Mouse (Mus musculus) retina, embryonic 14.5 days (tissue): ENCODE measurements around the gene Tmem131.
"Not testable (repeated sequence)": the region's sequence is repeated elsewhere in the genome, so short reads cannot be mapped to it uniquely, and the experiment has no call there.

ENCODE experiments used
- DNase-seq: peaks from one replicate; pipeline ENCODE4 v3.0.0-alpha.2; 2015; ENCODE audit warnings: low spot score

Gene Tmem131

GRCm38 (mm10) chr1:36830913-36831866, 112.3 kb downstream of the Tmem131 start:
- DNase-seq = no peak

GRCm38 (mm10) chr1:36824356-36824755, 119.1 kb downstream of the Tmem131 start:
- DNase-seq = no peak

- DNase-seq = not testable (repeated sequence)
Observed at GRCm38 (mm10) chr1:36821918-36822317, 121.5 kb downstream of the Tmem131 start.

GRCm38 (mm10) chr1:36815166-36815565, 128.3 kb downstream of the Tmem131 start:
- DNase-seq = no peak

DNA sequence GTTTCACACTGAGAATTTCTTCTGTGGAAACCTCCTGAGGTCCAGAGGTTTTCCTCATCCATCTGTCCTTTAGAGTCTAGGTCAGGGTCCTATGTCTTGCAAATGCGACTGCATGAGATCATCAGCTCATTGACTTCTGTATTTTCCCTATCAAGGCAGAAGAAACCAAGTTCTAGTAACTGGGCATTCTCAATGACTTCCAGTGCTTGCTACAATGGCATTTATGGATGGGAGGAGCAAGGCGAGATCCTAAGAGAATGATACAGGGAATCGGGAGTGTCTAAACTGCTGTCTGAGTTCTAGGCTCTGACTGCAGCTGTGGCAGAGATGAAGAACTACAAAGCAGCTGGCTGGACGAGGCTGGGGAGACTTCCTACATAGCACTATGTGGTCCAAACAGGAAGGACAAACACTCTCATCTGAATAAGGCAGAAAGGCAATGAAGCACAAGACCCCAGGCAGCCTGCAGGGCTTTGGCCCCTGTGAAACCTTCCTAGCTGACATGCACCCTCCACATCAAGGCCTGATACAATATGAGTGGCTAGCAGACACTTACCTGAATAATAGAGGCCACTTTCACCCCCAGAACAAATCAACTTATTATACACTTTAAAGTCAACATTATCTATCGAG, 129.1 kb downstream of the Tmem131 start:
- DNase-seq = no peak

DNA sequence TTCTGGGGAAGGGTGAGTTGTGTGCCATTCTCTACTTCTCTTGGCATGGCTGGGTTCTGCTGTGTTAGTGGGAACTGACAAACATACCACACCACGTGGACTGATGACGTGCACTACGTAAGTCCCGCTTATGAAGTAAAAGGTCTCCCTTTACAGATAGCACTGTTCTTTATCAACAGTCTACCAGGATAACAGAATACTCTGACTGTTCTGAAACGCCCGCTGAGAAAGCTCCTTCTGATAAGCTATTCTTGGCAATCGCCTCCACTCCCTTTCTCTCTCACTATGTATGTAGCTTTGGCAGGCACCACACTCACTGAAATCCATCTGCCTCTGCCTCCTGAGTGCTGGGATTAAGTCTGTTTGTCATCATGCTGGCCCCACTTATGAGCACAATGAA, 130.1 kb downstream of the Tmem131 start:
- no peak for DNase-seq

DNA sequence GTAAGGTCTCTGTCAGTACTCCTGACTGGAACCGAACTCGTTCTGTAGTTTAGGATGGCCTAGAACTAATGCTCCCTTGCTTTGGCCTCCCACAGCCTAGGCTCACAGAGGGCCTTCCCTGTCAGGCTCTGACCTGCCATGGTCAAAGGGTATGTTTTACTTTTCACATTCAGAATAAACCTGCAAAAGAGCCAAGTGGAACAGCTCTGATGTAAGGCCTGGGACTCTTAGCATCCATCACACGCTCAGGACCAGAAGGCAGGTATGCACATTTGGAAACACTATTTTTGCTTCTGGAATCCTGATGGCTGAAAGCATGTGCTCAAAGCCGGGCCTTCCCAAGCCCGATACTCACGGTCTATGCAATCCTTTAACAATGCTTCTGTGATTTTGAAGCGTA, 131.7 kb downstream of the Tmem131 start:
- no peak for DNase-seq

DNA sequence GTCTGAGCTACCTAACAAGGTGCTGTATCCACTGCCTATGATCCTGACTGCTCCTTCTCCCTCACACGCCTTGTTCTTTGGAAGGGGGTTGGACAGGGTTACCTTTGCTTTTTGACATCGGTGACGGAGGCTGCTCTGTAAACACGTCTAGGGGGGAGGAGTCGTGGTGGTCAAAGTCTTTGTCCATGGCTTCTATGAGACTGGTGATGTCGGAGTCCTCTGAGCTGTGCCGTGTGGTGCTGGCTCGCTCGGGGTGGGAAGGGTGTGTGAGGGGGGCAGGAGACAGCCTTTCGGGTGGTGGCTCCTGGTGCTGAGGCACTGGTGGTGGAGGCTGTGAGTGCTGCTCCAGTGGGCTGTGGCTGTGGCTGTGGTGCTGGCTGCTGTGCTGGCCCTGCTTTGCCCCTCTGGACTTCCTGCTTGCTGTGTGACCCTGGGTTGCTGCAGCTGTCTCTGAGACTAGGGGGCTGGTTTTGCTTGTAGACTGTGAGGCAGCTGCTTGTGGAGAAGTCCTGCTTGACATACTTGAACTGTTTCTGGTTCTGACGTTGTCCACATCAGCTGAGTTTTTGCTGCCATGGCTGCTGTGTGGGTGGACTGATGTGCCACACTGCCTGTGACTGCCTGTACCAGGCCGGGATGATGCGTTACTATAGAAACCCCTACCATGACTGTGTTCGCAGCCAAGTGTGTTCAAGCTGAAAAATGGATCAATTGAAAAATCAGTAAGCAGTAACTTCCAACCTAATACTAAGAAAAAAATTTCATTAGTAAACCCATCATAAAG, 135.5 kb downstream of the Tmem131 start:
- DNase-seq = no peak

- DNase-seq = no peak
Observed at GRCm38 (mm10) chr1:36807086-36807485, 136.4 kb downstream of the Tmem131 start.

- DNase-seq = no peak
Observed at GRCm38 (mm10) chr1:36806181-36806905, 137.1 kb downstream of the Tmem131 start.

DNA sequence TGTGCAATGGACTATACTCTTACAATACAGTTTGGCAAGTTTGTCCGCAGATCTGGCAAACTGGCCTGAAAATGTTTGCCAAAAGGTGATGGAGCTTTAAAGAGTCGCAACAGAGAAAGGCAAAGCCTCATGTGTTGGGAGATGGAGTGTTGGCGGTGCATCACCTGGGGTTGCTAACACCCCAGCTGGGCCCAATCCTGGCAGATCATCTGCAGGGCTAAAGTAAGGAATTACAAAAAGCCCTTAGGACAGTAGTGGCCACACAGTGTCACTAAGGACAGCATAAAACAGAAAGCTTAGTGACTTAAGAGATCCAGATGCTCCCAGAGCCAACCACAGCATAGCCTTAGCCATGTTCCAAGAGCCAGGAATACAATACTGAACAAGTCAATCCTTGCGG, 138.6 kb downstream of the Tmem131 start:
- no peak for DNase-seq

- no peak for DNase-seq
Observed at GRCm38 (mm10) chr1:36804259-36804658, 139.2 kb downstream of the Tmem131 start.

GRCm38 (mm10) chr1:36800379-36801011, 143.0 kb downstream of the Tmem131 start:
- no peak for DNase-seq

DNA sequence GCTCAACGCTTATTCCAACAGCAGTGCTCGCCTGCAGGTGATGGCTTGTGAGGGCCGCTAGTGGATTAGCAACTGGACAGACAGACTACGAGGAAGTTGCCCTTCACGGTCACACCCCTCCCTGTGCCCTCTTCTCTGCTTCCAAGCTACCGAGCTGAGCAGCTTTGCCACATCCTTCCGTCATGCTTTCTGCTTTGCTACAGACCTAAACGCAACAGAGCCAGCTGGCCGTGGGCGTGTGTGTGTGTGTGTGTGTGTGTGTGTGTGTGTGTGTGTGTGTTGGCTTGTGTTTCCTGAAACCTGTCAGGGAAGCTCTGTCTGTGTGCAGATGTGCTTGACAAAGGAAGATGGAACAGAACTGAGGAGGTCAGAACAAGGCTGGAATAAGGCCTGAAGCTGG, 146.0 kb downstream of the Tmem131 start:
- no peak for DNase-seq

DNA sequence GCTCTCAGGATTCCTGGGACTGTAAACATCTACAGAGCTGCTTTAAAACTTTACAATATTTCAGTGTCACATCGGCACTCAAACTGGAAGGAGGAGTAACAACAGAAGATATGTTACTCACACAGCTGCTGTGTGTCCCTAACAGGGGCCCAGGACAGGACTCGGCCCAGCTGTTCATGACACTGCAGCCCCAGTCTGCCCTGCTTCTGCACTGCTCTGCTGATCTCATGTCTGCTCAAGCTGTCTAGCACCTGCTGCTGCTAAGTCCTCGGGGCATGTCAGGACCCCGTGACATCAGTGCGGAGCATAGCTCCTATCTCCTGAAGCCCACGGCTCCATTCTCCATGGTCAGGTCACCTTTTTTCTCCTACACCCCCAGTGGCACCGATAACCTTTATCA, 146.8 kb downstream of the Tmem131 start:
- DNase-seq = no peak

DNA sequence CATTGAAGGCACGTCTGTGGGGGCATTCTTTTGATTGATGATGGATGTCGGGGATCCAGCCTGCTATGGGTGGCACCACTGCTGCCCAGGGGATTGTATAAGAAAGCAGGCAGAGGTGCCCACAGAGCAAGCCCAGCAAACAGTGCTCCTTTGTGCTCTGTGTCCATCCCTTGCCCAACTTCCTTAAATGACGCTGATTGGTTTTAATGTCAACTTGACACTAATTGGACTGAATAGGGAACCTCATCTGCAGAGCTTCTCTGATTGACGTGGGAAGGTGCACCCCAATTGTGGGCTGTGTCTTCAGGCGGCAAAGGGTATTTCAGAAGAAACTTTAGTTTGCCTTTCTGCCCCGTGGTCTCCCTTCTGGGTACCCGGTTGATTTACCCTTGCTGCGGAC, 154.1 kb downstream of the Tmem131 start:
- DNase-seq = peak; percentile 41

DNA sequence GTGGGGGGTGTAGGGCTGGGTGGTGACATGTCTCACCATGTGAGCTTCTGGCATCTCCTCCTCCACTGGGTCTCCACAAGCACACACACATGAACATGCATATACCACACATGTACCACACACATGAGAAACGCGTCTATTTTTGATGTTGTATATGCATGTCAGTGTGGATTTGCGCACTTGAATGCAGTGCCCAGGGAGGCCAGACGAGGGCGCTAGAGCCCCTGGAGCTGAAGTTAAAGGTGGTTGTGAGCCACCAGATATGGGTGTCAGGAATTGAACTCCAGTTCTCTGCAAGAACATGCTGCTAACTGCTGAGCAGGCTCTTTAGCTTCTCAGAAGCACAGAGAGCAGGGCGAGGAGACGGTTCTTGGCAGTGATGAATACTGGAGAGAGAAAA, 157.1 kb downstream of the Tmem131 start:
- DNase-seq = no peak

GRCm38 (mm10) chr1:36785238-36785641, 158.2 kb downstream of the Tmem131 start:
- DNase-seq = peak; percentile 54

- peak; percentile 88 for DNase-seq
Observed at GRCm38 (mm10) chr1:36784365-36785134, 158.9 kb downstream of the Tmem131 start.

DNA sequence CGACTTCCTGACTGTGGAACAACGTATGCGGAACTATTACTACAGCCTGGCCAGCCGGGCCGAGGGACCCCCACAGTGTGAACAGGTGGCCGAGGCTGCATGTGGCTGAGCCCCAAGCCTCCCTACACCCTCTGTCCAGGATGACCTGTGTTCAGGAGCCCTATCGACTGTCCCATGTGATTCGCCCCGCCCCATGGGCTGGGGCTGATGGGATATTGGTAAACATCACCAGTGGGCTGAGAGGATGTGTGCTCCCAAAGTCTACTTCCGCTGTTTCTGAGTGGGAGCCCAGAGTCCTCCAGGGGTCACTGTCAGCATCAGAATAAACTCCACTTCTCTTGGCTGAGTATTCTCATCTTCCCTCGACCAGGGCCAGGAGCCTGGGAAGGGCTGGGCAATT, 161.0 kb downstream of the Tmem131 start:
- no peak for DNase-seq

DNA sequence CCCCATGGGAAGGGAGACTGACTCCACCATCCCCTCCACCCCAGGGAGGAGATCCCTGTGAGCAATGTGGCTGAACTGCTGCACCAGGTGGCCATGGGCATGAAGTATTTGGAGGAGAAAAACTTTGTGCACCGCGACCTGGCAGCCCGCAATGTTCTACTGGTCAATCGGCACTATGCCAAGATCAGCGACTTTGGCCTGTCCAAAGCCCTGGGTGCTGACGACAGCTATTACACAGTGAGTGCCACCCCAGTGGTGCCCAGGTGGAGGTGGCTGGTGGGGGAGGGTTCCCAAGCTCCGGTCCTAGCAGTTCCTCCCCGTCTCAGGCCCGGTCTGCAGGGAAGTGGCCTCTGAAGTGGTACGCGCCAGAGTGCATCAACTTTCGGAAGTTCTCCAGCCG, 162.7 kb downstream of the Tmem131 start:
- DNase-seq = no peak
